Mouse (Mus musculus) kidney, adult 9 months (tissue): ENCODE measurements around the gene Acvr1b.

ENCODE experiments used
- DNase-seq: peaks from one replicate; pipeline ENCODE4 v3.0.0; 2022

Acvr1b gene

GRCm38 (mm10) chr15:101175613-101176283 lies 1.9 kb downstream of the Acvr1b start:
- DNase-seq = no peak

GRCm38 (mm10) chr15:101176284-101176680 lies 2.4 kb downstream of the Acvr1b start:
- no peak for DNase-seq

- DNase-seq = no peak
Observed at GRCm38 (mm10) chr15:101176795-101177691, 3.2 kb downstream of the Acvr1b start.

DNA sequence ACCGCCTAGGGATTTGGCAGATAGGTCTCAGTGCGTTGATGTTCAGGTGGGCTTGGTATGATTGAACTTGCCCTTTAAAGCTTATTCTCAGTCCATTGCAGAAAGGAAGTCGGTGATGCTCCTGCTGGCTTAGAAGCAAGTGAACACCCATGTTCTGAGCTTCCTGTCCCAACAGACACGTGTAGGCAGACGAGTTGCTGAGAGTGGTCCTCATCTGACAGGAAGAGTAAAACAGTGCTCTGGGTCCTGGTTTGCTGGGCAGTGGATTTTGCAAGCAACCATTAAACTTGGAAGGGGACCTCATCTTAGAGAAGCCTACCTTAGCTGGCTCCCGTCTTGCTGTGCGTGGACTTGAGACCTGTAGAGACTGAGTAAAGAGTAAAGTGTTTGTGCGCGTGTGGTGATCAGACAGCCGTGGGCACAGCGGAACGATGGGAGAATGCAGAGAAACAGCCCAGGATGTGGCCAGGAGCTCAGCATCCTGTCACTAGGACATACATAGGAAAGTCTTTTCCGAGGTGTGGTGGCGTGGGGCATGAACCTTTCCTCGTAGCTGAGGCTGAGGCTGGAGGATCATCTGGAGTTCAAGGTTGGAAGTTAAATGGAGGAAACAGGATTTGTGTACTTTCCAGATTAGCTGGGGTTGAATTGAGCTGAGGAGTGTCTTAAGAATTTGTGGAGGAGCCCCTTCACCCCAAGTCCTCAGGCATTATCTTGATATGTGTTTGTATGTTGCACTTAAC lies 6.7 kb downstream of the Acvr1b start:
- no peak for DNase-seq

- DNase-seq = no peak
Observed at GRCm38 (mm10) chr15:101181106-101181466, 7.2 kb downstream of the Acvr1b start.

DNA sequence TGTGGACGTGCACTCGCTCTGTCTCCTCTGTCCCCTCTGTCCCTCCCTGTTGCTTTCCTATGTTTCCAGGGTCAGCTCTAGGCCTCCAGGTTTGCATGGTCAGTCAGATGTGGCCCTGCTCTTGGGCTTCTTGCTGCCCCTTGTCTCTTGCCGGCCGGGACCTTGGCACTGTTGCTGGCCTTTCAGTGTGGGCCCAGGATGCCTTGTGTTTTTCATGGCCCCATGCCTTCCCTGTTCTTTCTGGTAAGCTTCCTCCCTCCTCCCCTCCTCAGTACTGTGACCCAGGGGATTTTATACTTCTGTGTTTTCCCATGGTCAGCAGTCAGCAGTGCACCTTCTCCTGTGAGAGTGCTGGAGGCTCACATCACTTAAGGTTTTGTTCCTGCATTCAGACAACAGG lies 7.6 kb downstream of the Acvr1b start:
- no peak for DNase-seq

DNA sequence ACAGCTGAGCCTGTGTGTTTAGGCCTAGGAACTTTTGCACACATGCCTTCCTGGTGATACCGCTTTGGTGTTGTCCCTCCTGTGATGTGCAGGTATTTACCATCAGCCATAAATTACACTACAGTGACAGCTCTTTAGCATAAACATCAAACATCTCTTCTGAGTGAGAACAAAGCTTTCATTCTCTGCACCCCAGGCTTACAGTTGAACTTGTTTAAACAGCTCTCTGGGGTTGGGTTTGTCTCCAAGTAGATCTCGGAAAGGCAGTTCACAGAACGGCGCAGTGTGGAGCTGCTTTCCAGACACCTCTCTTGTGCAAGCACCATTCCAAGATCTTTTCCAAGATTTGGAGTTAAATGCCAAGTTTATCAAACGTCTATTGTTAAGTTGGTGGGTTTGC lies 8.8 kb downstream of the Acvr1b start:
- no peak for DNase-seq

GRCm38 (mm10) chr15:101184300-101184699 lies 10.4 kb downstream of the Acvr1b start:
- no peak for DNase-seq

DNA sequence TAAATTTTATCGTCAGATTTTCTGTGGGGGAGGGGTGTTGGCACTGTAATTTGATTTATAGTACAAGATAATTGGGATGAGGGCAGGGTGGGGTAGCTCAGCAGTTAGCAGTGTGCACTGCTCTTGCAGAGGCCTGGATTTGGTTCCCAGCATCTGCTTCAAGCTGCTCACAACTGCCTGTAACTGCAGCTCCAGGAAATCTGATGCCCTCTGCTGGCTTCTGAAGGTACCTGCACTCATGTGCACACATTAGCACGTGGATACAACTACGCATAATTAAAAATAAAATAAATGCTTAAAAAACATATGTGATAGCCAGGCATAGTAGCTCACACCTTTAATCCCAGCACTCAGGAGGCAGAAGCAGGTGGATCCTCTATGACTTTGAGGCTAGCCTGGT lies 11.7 kb downstream of the Acvr1b start:
- DNase-seq = no peak

GRCm38 (mm10) chr15:101187907-101188306 lies 14.0 kb downstream of the Acvr1b start:
- DNase-seq = no peak

DNA sequence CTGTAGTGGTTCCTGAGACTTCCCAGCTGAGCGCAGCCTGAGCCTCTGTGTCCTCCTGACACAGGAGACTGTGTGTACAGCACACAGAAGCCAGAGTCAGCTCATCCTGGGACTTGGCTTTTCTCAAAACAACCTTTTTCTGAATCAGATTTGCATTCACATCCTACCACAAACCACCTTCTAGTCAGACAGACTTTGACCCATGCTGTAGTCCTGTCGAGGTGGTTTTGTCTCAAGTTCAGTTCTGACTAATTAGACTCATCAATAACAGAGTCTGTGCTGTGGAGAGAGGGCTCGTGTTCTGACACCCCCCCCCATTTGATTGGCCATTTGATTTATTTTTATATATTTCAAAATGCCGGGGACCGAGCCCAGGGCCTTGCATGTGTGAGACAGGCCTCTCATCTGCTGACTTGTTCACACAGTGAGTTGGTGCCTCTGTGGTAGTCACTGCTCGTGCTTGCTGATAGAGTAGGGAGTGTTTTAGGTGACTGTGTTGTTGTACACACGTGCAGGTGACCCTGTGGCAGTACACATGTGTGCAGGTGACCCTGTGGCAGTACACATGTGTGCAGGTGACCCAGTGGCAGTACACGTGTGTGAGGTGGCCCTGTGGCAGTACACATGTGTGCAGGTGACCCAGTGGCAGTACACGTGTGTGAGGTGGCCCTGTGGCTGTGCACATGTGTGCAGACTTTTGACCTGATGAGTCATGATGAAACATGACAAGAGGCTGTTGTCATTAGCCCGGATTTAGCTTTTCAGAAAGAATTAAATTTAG lies 16.3 kb downstream of the Acvr1b start:
- no peak for DNase-seq

GRCm38 (mm10) chr15:101190762-101191150 lies 16.9 kb downstream of the Acvr1b start:
- DNase-seq = no peak

- no peak for DNase-seq
Observed at GRCm38 (mm10) chr15:101191459-101192259, 17.8 kb downstream of the Acvr1b start.

DNA sequence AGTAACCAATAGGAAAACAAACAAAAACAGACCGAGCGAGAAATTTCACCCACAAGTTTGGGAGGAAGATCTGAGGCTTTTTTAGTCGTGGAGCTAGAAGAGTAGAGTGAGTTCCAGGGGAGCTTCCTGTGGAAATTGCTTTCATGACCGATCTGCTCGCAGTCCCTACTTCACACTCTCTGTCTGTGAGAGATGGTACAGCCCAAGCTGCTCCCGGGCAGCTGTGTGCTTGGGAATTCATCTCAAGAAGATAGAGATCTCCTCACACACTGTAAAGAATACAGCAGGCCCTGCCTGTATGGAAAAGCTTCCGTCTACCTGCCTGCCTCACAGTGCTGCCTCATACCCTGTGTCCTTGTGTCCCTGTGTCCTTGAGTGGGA lies 18.4 kb downstream of the Acvr1b start:
- DNase-seq = no peak

DNA sequence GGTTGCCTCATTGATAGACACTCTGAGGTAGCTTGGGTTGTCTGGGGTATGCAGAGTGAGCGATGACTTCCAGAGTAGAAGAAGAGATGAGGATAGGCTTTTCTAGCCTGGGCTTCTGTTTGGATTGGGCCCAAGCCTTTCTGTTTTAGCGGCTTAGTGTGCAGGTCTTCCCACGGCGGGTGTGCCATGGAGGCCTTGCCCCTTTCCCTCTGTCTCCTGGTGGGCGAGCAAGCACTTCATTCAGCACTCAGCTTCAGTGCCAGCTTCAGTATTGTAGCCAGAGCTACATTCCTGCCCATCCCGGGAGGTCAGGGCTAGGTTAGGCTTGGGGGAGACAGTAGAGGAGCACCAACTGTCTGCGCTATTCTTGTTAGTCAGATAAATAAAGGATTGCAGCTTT lies 18.8 kb downstream of the Acvr1b start:
- no peak for DNase-seq

GRCm38 (mm10) chr15:101193971-101194370 lies 20.1 kb downstream of the Acvr1b start:
- no peak for DNase-seq

DNA sequence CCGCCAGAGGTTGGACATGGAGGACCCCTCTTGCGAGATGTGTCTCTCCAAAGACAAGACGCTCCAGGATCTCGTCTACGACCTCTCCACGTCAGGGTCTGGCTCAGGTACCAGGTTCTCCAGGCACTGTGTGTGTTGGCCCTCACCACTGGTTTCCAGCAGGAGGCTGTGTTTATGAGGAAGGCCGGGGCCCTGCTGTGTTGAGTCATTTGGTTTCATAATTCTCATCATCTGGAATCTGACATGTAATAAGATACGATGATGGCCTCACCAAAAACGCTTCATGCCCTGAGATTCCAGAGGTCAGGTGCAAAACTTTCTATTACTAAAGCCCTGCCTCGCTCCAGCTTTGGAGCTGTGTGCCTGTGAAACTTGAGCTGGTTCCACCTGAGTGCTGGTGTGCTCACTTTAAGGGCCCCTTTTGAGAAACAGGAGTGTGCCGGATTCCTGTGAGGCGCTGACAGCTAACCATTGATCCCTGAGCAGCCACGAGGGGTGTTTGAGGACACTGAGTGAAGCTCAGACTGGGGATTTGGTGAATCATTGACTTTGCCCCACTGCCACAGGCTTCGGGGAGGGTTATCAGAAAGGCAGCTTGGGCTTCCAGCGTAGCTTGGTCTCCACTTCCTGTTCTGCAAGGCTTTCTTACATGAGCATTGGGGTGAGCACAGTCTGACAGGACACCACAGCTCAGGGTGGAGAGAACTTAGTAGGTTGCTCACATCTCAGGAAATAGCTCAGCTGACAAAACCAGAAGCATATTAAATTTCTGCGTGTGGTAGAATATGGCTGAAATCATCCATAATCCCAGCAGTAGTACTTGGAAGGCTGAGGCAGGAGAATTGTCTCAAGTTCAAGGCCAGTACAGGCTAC lies 21.3 kb downstream of the Acvr1b start:
- peak; percentile 96 for DNase-seq

- no peak for DNase-seq
Observed at GRCm38 (mm10) chr15:101196079-101196795, 22.4 kb downstream of the Acvr1b start.

DNA sequence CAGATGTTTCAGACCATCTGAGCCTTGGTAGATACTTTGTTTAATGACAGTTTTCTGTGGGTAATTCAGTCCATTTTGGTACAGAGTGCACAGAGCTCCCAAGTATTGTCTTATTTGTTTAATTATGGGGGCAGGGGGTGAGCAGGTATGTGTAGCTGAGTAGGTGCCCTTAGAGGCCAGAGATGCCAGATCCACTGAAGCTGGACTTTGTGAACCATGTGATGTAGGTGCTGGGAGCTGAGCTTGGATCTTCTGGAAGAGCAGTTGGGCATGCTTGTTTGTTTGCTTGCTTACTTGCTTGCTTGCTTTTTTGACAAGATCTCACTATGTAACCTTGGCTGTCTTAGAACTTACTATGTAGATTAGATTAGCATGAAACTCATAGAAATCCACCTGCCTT lies 23.1 kb downstream of the Acvr1b start:
- no peak for DNase-seq

GRCm38 (mm10) chr15:101197497-101198179 lies 23.8 kb downstream of the Acvr1b start:
- peak; percentile 41 for DNase-seq
